Mouse (Mus musculus) stomach, embryonic 15.5 days (tissue): Measurements from ENCODE around the gene Lsr. TPM values are rescaled to one million over a fixed set of nuclear protein-coding genes. Genes with fewer than 3 reads are reported as not detected.
"Not testable (repeated sequence)": the region's sequence is repeated elsewhere in the genome, so short reads cannot be mapped to it uniquely, and the experiment has no call there.

ENCODE experiments used
- ATAC-seq: fragments of 200-750 bp; cut with Nextera tagmentation; 2 replicates; pipeline ENCODE4 v1.8.0; 2017; ENCODE audit warnings: low read depth, moderate number of reproducible peaks, moderate TSS enrichment; ENCODE audit not compliant: insufficient read depth, low FRiP score
- H3K27ac ChIP-seq: fragments of 300-500 bp; sonication (generic); 2 replicates; pipeline ENCODE4 v1.5.1; 2015; ENCODE audit warnings: mild to moderate bottlenecking, inconsistent platforms
- H3K27me3 ChIP-seq: fragments of 300-500 bp; sonication (generic); replicated peaks from 2 replicates; pipeline ENCODE4 v1.6.1; 2015; ENCODE audit warnings: inconsistent platforms
- H3K36me3 ChIP-seq: fragments of 300-500 bp; sonication (generic); 2 replicates; pipeline ENCODE4 v1.6.1; 2015; ENCODE audit warnings: inconsistent platforms
- H3K4me1 ChIP-seq: fragments of 300-500 bp; sonication (generic); 2 replicates; pipeline ENCODE4 v1.6.1; 2015; ENCODE audit warnings: inconsistent platforms
- H3K4me2 ChIP-seq: fragments of 300-500 bp; sonication (generic); 2 replicates; pipeline ENCODE4 v1.6.1; 2015; ENCODE audit warnings: mild to moderate bottlenecking, inconsistent platforms
- H3K4me3 ChIP-seq: fragments of 300-500 bp; sonication (generic); replicated peaks from 2 replicates; pipeline ENCODE4 v1.5.1; 2015; ENCODE audit warnings: inconsistent platforms
- H3K9ac ChIP-seq: fragments of 300-500 bp; sonication (generic); 2 replicates; pipeline ENCODE4 v1.6.1; 2015; ENCODE audit warnings: inconsistent platforms
- H3K9me3 ChIP-seq: fragments of 300-500 bp; sonication (generic); 2 replicates; pipeline ENCODE4 v1.6.1; 2016; ENCODE audit warnings: inconsistent platforms
- WGBS: fragments of 180-500 bp; shearing (Covaris S2); methylation state at CpG from one replicate; pipeline ENCODE4 v1.1.7; 2015; 5-methylcytosine and 5-hydroxymethylcytosine counted together
- polyA plus RNA-seq: library from polyadenylated mRNA; unstranded; fragments of >200 nt; fragmentation: Nextera tagmentation; extraction: Ambion mirVana; gene quantifications from 2 replicates; pipeline ENCODE4 v1.2.1, GENCODE M21; 2015

Gene Lsr
- polyA plus RNA-seq, 1 experiment from 2014 or later = 102 TPM

DNA sequence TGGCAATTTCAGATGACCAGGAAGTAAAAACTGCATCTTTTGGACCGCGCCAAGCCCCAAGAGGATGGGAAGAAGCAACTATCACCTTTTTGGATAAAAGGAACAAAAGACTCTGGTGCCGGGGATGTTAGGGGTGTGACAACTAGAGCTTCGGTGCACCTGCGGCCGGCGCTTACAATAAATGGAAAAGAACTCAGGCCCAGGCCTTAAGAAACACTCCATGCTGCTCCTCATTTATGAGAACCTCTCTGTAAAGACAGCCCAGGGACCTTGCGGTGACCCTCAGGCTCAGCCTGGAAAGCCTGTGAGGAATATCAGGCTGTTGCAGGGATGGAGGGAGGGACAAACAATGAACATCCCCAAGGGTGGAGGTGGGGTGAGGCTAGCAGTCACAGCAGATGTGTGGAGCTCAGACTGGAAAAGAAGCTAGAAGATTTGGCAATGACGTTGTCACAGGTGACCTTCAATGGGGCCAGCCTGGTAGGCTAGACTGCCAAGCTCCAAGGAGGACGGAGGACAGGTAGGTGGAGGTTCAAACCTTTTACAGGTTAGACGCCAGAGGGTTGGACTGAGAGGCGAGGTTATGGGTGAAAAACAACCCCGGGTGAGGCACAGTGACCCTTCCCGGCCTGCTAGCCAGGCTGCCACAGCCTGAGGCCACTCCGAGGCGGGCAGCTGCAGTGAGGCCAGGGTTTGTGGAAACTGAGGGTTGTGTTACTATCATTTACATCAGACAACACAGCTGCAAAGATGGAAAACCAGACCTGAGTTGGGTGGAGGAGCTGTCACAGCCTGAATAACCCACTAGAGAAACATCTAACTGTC is 20.6 kb downstream of the Lsr start:
- Histone ChIP-seq H3K27ac (no peak overlapping the region), H3K36me3 (peaks cover 24% of the 10 kb centered on the region; the same call in 1 of the 2 replicates), H3K4me1 (peaks cover 9% of the 10 kb centered on the region; the same call in 1 of the 2 replicates), H3K9me3 (no peaks in the 10 kb centered on the region), H3K27me3 (no peaks in the 10 kb centered on the region), H3K4me2 (no peak overlapping the region), H3K4me3 (no peak overlapping the region), H3K9ac (no peak overlapping the region)
- no peak for ATAC-seq
- WGBS = 91% methylated on average over 16 of the region's 16 CpGs

DNA sequence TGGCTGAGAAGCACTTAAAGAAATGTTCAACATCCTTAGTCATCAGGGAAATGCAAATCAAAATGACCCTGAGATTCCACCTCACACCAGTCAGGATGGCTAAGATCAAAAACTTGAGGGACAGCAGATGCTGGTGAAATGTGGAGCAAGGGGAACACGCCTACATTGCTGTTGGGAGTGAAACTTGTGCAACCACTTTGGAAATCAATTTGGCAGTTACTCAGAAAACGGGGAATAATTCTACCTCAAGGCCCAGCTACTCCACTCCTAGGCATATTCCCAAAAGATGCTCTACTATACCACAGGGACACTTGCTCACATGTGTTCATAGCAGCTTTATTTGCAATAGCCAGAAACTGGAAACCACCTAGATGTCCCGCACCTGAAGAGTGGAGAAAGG is 23.4 kb downstream of the Lsr start:
- ATAC-seq, H3K9ac ChIP-seq, H3K4me1 ChIP-seq, H3K27me3 ChIP-seq, H3K4me3 ChIP-seq, H3K27ac ChIP-seq, H3K4me2 ChIP-seq, H3K9me3 ChIP-seq: not testable (repeated sequence)
- peaks cover 24% of the 10 kb centered on the region; the same call in 1 of the 2 replicates for H3K36me3 ChIP-seq
- 89% methylated on average over 3 of the region's 3 CpGs for WGBS

DNA sequence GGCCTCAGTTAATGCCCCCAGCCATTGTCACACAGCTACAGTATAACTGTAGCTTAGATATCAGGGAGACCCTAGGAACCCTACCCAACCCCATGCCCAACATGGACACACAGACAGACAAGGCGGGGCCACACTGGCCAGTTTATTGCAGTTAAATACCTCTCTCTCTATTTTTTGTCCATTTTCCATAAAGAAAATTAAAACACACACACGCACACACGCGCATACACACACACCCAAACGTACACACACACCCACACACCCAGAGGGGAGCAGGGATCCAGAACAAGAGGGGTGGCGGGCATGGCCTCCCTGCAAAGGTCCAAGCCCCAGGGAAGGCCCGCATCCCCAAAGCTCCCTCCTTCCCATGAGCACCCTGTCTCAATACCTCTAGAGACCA is 27.4 kb downstream of the Lsr start:
- H3K27me3 ChIP-seq = no peaks in the 10 kb centered on the region
- 0 out of 2 replicates have a peak, but pooled peaks cover 7% of the 10 kb centered on the region for H3K36me3 ChIP-seq
- ATAC-seq = no peak
- no peaks in the 10 kb centered on the region for H3K9me3 ChIP-seq
- no peak overlapping the region for H3K27ac ChIP-seq
- H3K9ac ChIP-seq = no peak overlapping the region
- H3K4me1 ChIP-seq = no peaks in the 10 kb centered on the region
- H3K4me2 ChIP-seq = no peak overlapping the region
- 97% methylated on average over 7 of the region's 7 CpGs for WGBS
- no peak overlapping the region for H3K4me3 ChIP-seq

DNA sequence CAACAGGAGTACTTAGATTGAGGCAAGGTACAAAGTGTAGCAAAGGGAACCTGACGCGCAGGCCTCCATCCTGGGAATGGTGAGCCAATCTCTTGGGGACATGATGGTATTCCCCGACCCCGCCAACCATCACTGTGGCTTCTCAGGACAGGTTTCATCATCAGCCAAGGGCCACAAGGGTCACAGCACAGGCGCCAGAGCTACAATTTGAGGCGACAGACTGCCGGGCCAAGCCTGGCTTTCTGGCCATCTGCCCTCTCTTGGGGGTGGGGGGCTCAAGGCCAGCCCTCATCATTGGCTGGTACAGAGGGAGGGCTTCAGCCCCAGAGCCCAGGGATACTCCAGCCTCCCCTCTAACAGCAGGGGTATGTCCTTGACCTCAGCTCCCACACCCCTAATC is 27.8 kb downstream of the Lsr start:
- not testable (repeated sequence) for ATAC-seq, H3K9me3 ChIP-seq, H3K4me1 ChIP-seq, H3K27me3 ChIP-seq, H3K9ac ChIP-seq, H3K36me3 ChIP-seq, H3K4me3 ChIP-seq, H3K27ac ChIP-seq, H3K4me2 ChIP-seq
- WGBS = 87% methylated on average over 7 of the region's 7 CpGs

DNA sequence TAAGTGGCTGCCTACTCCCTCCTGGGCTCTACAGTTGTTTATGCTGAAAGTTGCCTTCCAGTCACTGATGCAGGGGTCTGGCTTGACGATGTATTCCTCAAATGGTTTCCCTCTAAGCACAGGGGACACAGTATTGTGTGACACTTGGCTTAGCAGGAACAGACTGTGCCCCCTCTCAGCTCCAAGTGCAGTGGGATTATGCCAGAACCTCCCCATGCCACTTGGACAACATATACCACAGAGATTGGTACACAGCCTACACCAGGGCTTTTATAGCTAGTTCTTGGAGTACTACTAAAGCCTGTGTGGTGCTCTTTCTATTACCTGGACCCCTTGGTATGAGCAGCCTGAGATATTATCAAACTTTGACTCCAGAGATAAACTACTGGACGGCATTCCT is 28.6 kb downstream of the Lsr start:
- not testable (repeated sequence) for H3K36me3 ChIP-seq, H3K27me3 ChIP-seq, H3K4me3 ChIP-seq, H3K27ac ChIP-seq, ATAC-seq, H3K4me2 ChIP-seq, H3K4me1 ChIP-seq, H3K9me3 ChIP-seq, H3K9ac ChIP-seq
- WGBS = 52% methylated on average over 2 of the region's 2 CpGs

DNA sequence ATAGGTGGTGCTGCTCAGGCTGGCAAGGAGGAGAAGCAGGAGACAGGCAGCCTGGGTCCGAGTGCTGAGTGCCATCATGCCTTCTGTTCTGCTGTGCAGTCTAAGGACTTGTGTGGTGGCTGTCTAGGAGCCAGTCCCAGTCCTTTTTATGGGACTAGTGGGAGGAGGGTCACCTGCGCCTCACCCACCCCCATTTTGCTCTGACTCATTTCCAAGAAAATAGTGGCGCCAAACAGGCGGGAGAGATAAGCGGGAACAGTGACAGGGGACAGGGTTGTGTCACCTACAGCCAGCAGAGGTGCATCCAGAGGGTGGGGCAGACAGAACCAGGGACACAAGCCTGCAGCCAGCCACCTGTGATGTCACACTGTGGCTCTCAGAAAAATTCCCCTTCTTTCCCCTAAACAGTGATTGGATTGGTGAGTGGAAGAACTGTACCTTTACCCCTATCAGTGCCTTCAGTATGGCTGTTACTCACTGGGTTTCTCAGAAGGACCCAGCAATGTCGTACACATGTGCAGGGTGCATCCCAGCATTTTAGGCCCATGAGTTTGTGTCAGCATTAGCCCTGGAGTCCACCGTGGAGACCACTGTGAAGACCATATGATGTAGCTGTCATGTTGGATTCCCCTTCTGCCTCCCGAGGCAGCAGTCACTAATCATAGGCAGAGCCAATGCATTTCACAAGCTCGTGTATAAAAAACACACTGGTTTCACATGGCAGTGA is 29.2 kb downstream of the Lsr start, which contains the start of gene Hamp:
Hamp (minus strand) TSS at position 124 of the 727 bp plus-strand sequence.
- H3K4me1 ChIP-seq = no peaks in the 10 kb centered on the region
- ATAC-seq = no peak
- H3K36me3 ChIP-seq = 0 out of 2 replicates have a peak, but pooled peaks cover 2% of the 10 kb centered on the region
- no peak within 1 kb of the TSS for H3K9ac ChIP-seq
- no peak within 1 kb of the TSS for H3K4me2 ChIP-seq
- WGBS = 59% methylated on average over 9 of the region's 9 CpGs
- H3K9me3 ChIP-seq = no peaks in the 10 kb centered on the region
- no peak within 1 kb of the TSS for H3K27ac ChIP-seq
- H3K27me3 ChIP-seq = no peaks in the 10 kb centered on the region
- no peak within 1 kb of the TSS for H3K4me3 ChIP-seq

DNA sequence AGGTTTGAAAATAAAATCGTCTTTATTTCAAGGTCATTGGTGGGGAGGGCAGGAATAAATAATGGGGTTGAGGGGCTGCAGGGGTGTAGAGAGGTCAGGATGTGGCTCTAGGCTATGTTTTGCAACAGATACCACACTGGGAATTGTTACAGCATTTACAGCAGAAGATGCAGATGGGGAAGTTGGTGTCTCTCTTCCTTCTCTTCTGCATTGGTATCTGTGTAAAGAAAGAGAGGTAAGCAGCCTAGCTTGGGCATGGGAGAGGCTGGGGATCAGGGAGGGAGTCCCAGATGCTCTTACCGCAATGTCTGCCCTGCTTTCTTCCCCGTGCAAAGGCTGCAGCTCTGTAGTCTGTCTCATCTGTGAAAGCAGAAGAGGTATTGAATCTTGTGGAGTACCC is 30.9 kb downstream of the Lsr start:
- not testable (repeated sequence) for H3K4me2 ChIP-seq, H3K27ac ChIP-seq, H3K9me3 ChIP-seq, ATAC-seq, H3K4me3 ChIP-seq, H3K4me1 ChIP-seq, H3K27me3 ChIP-seq, H3K36me3 ChIP-seq, H3K9ac ChIP-seq
- WGBS = 46% methylated on average over 3 of the region's 3 CpGs

DNA sequence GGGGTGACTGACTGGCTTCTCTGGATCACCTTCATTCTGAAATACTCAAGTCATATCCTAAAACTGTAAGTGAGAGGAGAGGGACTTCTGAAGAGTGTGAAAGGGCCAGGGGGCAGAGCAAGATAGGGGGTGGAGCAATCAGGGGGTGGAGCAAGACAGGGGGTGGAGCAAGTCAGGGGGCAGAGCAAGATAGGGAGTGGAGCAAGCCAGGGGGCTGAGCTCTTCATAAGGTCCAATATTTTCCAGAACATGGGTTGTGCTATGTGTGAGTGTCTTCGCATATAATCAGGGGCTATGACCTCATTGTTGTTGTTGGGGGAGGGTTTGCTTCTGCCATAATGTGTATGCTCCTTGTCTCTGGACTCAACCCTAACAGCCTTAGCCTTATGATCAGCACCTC is 33.2 kb downstream of the Lsr start:
- not testable (repeated sequence) for H3K27ac ChIP-seq, H3K9ac ChIP-seq, ATAC-seq, H3K4me1 ChIP-seq, H3K4me3 ChIP-seq, H3K27me3 ChIP-seq, H3K9me3 ChIP-seq, H3K36me3 ChIP-seq, H3K4me2 ChIP-seq
- 84% methylated on average over 1 of the region's 1 CpGs for WGBS

DNA sequence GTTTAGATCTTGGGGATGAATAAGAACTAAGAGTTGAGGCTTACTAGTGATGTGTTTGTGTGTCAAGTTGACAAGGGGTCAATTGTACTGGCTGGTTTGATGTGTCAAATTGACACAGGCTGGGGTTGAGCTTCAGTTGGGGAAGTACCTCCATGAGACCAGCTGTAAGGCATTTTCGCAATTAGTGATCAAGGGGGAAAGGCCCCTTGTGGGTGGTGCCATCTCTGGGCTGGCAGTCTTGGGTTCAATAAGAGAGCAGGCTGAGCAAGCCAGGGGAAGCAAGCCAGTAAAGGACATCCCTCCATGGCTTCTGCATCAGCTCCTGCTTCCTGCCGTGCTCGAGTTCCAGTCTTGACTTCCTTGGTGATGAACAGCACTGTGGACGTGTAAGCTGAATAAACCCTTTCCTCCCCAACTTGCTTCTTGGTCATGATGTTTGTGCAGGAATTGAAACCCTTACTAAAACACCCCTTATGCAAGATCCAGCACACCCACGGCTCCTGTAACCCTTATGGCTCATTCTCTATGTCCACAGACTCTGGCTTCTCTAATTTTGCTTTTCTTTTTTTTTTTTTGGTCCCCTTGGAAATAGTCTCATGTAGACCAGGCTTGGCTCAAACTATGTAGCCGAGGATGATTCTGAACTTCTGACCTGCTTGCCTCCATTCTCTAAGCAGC is 37.7 kb downstream of the Lsr start:
- not testable (repeated sequence) for H3K4me1 ChIP-seq, H3K27ac ChIP-seq, H3K9me3 ChIP-seq, H3K9ac ChIP-seq, H3K4me2 ChIP-seq, H3K27me3 ChIP-seq, H3K4me3 ChIP-seq, H3K36me3 ChIP-seq, ATAC-seq
- WGBS = 63% methylated on average over 6 of the region's 6 CpGs

DNA sequence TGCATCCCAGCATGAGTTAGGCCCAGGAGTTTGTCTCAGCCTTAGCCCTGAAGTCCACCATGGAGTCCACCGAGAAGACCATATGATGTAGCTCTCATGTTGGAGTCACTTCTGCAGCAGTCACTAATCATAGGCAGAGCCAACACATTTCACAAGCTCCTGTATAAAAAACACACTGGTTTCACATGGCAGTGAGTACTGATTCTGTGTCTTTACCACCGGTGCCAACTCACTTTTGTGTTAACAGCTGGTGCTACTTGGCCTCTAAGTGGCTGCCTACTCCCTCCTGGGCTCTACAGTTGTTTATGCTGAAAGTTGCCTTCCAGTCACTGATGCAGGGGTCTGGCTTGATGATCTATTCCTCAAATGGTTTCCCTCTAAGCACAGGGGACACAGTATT is 48.7 kb downstream of the Lsr start, which contains the start of gene Hamp2:
Hamp2 (minus strand) TSS at position 101 of the 400 bp plus-strand sequence.
- H3K4me1 ChIP-seq, H3K4me2 ChIP-seq, H3K36me3 ChIP-seq, ATAC-seq, H3K27me3 ChIP-seq, H3K9me3 ChIP-seq, H3K9ac ChIP-seq, H3K4me3 ChIP-seq, H3K27ac ChIP-seq: not testable (repeated sequence)
- WGBS = 84% methylated on average over 2 of the region's 2 CpGs

DNA sequence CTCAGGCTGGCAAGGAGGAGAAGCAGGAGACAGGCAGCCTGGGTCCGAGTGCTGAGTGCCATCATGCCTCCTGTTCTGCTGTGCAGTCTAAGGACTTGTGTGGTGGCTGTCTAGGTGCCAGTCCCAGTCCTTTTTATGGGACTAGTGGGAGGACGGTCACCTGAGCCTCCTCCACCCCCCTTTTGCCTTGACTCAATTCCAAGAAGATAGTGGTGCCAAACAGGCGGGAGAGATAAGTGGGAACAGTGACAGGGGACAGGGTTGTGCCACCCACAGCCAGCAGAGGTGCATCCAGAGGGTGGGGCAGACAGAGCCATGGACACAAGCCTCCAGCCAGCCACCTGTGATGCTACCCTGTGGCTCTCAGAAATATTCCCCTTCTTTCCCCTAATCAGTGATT is 49.2 kb downstream of the Lsr start:
- no peak for ATAC-seq
- no peaks in the 10 kb centered on the region for H3K36me3 ChIP-seq
- no peaks in the 10 kb centered on the region for H3K9me3 ChIP-seq
- H3K27me3 ChIP-seq = no peaks in the 10 kb centered on the region
- H3K9ac ChIP-seq = no peak overlapping the region
- H3K4me2 ChIP-seq = no peak overlapping the region
- H3K4me1 ChIP-seq = no peaks in the 10 kb centered on the region
- H3K27ac ChIP-seq = no peak overlapping the region
- 51% methylated on average over 3 of the region's 3 CpGs for WGBS
- H3K4me3 ChIP-seq = no peak overlapping the region

DNA sequence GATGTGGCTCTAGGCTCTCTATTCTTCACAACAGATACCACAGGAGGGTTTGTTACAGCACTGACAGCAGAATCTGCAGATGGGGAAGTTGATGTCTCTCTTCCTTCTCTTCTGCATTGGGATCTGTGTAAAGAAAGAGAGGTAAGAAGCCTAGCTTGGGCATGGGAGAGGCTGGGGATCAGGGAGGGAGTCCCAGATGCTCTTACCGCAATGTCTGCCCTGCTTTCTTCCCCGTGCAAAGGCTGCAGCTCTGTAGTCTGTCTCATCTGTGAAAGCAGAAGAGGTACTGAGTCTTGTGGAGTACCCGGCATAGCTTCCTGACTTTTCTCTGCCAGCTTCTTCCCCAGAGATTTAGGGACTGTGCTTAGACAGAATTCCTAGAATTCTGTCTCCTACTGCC is 50.8 kb downstream of the Lsr start:
- not testable (repeated sequence) for H3K4me3 ChIP-seq, H3K9ac ChIP-seq, H3K27ac ChIP-seq, H3K4me2 ChIP-seq, H3K9me3 ChIP-seq, H3K4me1 ChIP-seq, H3K36me3 ChIP-seq, ATAC-seq, H3K27me3 ChIP-seq
- 38% methylated on average over 3 of the region's 3 CpGs for WGBS
